Mouse (Mus musculus) spleen, embryonic (tissue): ENCODE results near the gene Nphp1.

Source experiments
- CTCF ChIA-PET: fragments of 350-600 bp; sonication (Branson Sonifier 250); formaldehyde crosslinking; loops from one replicate; lab custom pipeline; 2022; lab: Charles Lee

The Nphp1 gene

DNA sequence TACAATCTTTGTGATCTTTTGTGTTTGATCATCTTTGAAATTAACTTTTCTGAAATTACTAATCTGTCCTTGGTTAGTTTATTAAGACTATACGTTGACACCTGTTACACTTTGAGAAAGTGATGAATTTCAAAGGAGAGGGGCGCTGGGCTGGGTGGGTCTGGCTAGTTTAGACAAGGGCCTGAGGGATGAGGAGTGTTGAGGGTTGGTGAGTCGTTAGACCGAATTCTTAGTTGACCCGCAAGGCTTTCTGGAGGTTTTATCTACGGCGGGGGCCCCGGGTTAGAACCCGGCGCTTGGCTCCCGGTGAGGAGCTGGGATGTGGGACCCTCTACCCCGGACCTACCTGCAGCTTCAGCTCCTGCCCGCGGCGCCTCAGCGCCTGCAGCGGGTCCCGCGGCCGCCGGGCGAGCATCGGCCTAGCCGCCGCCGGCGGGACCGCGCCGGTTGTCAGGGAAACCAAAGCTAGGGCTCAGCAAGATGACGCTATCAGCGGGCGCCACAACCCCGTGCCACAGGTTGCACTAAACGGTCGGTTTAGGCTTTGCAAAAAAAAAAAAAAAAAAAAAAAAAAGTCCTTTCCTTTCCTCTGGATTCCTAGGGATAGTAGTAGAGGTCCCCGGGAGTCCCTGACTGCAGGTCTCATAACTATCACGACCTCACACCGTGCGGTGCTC lies at the start of gene Nphp1:
Gene Nphp1, minus strand, starts transcription at position 458 of the 677 bp plus-strand sequence.
- CTCF ChIA-PET: no interaction called here

DNA sequence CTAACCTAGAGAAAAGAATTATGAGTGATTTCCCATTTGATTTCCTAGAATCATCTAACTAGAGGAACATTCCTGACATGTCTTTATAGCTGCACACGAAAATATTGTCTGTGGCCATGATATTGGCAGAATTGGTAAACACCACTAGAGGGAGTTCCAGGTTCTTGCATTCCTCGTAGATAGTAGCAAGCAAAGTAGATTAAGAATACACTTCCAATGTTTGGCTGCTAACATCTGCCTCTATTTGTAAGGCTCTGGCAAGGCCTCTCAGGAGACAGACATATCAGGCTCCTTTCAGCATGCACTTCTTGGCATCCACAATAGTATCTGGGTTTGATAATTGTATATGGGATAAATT lies 44.1 kb upstream of the Nphp1 start:
- CTCF ChIA-PET: no interaction called here

DNA sequence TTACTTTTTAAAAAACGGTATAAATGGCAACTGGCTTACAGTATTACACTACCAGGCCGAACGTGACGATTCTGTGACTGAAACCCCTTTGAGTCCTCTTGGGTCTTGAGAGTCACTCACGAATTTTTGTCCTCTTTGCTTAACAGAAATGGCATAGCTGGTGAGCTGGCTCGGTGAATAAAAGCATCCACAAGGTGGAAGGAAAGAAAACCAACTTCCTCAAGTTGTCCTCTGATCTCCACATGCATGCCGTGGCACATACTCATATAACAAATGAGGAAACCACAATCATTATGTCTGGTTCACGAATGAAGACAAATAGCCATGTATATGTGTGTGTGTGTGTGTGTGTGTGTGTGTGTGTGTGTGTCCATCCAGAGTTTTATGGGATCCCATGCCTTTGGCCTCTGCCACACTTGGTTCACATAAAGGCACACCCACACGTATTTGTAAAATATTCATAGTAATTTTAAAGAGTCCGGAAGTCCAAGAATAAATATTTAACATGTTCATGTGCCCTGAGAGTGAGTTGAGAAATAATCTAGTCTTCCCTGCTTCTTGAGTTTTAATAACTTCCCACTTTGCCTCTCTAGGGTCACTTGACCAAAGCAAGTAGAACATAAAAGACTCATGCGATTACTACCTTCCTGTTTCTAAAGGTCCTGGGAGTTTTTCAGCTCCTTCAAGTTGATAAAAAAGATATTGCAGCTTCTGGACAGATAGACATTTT lies 43.6 kb upstream of the Nphp1 start:
- CTCF ChIA-PET: interaction anchor here (0.6 kb wide), 1 partner anchor 751 kb away, joined by 3 read pairs; no protein-coding TSS in a partner anchor

DNA sequence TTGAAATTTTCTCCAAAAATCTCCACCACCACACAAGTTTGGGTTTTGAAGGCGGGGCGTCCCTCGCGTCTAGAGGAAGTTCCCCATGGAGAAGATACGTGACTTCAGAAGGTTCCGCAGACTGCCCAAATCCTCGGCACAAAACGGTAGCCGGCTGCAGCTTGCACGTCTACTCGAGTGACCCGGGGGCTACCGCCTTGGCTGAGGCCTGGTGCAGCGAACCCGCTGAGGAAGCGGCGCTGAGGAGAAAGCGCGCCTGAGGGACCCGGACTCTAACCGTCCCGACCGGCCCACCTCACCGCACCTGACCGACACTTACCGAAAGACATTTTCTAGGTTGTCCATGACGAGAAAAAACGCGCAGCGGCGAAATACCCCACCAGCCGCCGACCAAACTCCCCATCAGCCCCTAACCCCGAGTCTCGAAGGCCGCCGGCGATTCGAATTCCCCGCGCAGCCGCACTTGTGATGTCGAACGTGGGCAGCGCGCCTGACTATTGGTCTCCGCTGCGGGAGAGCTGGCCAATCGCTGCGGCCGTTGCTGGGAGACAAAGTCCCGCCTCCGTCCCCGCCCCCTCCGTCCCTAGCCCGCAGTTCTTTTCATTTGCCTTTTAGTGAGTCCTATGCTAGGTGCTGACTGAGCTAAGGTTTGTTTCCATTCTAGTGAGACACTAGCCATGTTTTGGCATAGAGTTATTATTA lies 42.9 kb upstream of the Nphp1 start, which contains the start of gene Bub1:
Gene Bub1, minus strand, starts transcription at position 465 of the 702 bp plus-strand sequence.
- CTCF ChIA-PET: interaction anchor here (0.6 kb wide), 1 partner anchor 16 kb away, joined by 4 read pairs; no protein-coding TSS in a partner anchor

DNA sequence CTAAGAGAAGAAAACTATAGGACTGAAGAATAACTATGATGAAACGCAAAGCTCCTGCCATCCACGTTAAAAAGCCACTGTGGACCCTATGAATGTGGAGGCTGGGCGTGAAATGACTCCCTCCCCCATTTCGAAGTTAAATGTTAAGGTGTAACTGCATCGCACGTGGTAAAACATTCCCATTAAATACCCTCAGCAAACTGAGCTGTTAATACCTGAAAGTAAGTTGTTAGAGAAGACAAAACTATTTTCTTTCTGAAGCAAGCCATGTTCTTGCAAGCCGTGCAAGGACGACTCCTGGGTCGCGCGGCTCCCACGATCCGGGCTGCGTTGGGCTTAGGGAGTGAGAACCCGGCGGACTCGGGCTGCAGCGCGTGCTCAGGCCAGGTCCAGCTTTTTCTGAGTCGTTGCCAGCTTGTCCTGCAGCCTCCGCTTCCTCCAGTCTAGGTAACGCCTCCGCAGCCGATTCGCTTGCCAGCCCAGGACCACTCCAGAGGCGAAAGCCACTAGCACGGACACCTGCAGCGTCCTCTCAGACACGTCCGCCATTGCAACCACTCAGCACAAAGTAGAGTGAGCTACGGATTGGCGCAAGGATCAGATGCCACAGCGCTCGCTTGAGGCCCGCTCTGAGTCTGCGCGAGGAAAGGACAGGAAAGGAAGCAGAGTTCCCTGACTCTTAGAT lies 3.4 kb upstream of the Nphp1 start, which contains the start of gene Mtln:
Gene Mtln, minus strand, starts transcription at position 570 of the 685 bp plus-strand sequence.
- CTCF ChIA-PET: no interaction called here

DNA sequence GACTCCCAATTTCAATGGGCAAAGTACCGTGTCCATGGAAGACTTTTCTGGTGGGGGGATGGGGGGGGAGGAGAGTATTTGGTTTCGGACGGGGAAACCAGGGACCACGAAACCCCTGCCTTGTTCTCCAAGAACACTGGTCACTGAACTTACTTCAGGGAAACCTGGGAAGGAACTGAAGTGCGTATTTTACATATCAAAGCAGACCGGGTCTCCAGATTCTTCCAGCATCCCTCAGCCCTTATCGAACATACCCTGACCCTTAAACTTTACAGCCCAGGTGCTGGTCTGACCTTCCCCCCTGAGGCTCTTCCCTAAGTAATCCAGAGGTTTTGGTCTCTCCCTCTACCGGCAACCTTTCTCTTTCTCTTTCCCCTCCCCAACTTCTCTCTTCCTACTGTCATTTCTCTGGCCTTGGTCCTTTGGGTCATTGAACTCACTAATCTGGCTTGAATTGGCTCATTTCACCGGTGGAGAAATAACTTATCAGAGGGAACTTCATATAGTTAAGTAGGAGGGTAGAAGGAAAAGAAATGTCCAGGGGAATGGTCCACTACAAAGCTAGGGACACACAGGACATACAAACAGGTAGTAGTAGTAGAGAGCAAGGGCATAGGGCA lies 1.1 kb upstream of the Nphp1 start:
- CTCF ChIA-PET: no interaction called here

DNA sequence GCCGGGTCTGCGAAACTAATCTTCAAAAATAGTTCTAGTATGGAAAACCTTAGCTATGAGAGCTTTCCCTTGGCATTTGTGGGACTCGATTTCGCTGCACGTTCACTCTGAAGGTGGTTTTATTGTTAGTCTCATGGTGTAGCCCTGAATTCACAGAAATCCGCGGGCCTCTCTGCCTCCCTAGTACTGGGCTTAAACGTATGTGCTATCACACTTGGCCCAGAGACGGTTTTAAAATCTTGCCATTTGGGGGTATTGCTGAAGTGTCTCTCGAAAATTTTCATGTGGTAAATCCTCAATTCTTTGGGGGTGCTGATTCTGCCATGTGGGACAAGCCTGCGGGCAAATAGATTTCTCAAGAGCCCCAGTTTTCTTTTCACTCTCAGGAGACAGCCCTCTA lies 441 bp upstream of the Nphp1 start:
- CTCF ChIA-PET: no interaction called here

DNA sequence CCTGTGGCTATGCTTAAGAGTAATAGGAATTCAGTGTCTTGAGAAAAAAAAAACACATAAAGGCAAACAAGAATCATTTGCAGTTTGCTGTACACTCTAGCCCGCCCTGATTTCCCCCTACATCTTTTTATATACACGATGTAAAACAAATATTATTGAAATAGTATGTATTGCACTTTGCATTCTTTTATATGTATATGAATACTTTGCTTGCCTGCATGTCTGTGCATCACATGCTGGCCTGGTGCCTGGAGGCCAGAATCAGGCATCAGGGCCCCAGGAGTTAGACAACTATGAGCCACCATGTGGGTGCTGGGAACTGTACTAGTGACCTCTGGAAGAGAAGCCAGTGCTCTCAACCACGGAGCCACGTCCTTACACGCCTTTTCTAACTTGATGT lies 1.5 kb downstream of the Nphp1 start:
- CTCF ChIA-PET: no interaction called here

DNA sequence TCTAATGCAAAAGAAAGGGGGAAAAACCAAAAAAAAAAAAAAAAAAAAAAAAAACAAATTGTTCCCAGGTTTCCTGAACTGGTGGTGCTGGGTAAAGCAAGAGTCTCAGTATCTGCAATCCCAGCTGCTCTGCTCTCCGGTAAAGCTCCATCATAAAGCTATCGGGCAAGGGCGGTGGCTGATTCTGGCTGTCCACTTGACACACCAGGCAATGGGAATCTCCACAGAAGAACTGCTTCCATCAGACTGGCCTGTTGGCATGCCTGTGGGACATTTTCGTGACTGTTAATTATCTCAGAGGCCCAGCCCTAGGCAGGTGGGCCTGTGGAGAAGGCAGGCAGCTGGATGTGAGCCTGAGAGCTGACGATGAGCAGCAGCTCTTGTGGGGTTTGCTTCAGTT lies 10.2 kb downstream of the Nphp1 start:
- CTCF ChIA-PET: no interaction called here

DNA sequence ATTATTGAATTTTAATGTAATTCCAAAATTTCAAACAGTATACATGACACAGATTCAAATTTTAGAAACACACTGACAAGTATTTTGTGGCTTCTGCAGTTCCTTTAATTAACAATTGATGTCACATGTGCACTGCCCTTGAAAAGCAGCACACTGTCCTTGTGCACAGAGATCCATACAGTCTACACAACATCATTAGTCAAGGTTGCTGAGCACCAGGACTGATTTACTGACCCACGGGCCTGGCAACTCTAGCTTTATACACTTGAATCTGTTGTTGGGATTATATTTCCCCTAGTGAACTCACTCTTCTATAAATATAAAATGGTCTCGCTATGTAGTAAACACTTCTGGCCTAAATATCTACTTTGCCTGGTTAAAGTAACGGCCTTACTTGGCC lies 13.7 kb downstream of the Nphp1 start:
- CTCF ChIA-PET: no interaction called here

DNA sequence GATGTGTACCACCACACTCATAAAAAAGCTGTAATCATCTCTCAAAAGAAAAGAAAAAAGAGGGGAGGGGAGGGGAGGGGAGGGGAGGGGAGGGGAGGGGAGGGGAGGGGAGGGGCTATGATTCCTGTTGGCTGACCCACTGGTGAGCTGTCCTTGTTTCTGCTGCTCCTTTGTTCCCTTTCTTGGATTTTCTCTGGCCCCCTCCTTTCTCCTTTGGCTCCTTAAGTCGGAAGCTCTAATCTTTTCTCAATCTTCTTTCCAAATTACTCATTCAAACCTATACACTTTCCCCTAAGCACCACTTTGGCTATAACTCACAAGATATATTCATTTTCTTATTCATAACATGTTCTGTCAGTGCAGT lies 14.1 kb downstream of the Nphp1 start:
- CTCF ChIA-PET: no interaction called here

DNA sequence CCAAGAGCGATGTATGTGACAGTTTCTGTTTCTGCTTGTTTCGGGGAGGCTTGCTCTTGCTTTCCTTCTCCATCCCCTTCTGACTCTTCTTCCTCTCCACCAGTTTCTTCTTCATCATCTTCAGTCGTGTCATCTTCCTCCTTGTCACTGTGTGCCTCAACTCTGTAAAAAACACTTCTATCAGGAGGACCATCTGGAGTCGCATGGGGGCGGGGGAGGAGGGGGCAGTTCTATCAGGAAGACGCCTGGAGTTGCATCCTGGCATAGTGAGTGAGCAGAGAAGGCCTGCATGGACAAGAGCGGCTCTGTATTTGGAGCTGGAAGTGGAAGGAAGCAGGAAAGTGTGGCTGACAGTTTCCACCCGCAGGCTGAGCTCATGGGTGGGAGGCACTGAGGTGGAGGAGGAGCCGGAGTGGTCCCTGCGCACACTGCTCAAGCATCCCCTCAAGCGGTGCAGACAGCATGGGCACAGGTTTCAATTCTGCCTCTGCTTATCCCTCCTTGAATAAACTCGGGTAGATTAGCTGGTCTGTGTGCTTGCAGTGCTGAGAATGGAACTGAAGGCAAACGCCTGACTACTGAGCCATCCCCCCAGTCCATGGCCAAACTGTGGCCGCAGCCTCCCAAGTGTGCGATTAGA lies 14.6 kb downstream of the Nphp1 start:
- CTCF ChIA-PET: no interaction called here

DNA sequence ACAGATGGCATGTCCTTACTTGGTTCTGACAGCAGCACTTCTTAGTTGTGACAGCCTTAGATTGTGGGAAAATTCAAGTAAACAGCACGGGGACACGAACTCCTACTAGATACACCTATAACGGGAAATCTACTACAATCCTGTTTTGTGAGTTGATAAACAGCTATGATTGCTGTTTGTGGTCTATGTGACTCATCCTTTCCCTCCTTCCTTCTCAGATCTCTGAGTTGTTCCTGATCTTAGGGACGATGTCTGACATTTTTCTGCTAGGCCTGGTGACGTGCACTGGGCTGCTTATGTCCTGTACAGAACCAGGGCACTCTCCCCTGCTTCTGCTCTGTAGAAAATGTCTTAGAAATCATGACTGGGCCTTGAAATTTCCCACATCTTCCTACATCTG lies 27.1 kb downstream of the Nphp1 start:
- CTCF ChIA-PET: no interaction called here

DNA sequence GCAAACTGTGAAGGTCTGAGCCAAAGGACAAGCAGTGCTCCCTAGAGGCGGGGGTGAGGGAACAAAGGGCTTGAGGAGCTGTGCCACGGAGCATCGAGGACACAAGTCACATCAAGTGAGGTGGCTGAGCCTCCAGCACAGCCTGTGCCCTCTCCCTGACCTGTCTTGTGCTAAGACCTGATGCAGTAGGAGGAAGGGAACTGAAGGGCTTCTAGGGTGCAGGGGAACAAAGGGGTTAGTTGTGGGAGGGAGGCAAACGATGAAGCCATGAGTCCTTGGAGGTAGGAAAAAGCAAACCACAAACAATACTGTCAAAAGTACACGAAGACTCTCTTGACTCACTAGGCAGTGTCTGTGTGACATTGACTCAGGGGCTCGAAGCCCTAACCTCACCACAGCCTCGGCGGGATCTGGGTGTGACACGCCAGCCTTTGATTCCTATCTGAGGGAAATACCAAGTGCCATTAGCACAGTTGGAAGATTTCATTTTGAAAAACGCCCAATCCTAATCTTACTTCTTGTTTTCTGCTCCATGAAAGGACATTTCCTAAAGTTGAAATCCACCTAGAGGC lies 28.2 kb downstream of the Nphp1 start:
- CTCF ChIA-PET: no interaction called here

DNA sequence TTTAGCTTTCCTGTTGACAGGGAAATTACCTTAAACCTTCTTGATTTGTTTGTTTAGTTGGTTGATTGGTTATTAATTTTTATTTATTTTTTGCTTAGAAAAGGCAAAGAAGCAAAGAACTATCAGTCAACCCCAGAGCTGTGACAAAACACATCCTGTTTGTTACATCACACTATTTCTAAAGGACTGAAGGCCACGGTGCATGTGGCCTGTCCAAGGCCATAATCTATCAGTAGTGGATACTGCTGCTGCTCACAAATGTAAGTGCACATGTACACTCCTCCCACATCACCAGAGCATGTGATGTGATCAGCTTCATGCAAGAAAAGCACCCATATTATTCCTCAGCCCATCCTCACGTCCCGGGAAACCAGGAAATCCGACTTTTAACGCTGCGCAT lies 28.7 kb downstream of the Nphp1 start:
- CTCF ChIA-PET: no interaction called here

DNA sequence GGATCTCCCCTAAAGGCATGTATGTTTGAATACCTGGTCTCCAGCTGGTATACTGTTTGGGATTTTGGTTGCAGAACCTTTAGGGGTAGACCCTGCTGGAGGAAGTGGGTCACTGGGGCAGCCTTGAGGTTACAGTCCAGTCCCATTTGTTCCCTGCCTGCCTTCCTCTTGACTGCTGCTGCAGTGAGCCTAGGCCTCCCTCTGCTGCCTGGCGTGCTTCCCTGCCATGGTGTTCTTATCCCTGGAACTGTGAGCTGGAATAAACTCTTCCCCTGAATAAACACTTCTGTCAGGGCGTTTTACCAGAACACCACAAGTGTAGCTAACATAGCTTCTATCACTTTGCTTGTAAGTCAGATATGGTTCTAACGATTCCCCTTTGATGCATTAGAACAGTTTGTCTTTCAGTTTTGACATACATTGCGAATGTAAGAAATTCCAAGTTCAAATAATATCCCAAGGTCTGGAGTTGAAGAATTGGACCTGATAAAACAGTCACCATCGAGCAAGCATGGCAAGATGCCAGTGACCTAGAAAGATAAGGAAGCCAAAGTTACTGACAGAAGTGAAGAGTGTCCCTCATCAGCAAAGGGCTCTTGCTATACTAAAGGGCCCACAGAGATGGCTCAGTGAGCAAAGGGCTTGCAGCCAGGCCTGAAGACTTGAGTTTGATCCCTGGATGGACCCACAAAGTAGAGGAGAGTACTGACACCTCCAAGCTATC lies 29.4 kb downstream of the Nphp1 start:
- CTCF ChIA-PET: no interaction called here

DNA sequence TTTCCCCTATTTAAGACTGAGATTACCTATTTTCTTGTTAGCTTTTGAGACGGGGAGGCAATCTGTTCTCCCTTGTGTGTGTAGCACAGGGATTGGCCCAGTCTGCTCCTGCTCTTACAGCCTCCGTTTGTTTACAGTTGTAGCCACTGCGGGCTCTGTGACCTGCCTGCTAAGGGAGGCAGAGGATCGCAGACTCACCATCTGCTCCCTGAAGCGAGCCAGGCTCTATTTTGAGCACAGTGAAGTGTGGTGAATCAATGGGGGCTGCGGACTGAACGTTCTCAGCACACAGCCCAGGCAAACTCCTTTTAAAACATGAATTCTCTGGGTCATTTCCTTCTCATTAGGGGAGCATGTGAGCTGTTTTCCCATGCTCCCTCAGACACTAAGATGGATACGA lies 31.5 kb downstream of the Nphp1 start:
- CTCF ChIA-PET: no interaction called here

DNA sequence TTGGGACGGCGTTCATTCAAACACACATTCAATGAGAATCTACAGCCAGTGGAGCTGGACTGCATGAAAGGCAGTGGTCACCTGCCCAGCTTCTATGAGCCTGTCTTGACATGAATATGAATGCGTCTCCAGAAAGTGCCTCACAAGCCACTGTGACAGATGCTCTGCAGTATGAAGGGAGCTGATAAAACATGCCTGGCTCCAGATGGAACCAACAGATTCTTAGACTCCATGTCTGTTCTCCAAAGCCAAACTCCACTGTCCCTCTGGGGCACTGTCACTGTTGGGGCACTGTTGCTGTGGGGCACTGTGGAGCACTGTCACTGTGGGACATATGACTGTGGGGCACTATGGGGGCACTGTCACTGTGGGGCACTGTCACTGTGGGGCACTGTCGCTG lies 34.6 kb downstream of the Nphp1 start:
- CTCF ChIA-PET: no interaction called here

DNA sequence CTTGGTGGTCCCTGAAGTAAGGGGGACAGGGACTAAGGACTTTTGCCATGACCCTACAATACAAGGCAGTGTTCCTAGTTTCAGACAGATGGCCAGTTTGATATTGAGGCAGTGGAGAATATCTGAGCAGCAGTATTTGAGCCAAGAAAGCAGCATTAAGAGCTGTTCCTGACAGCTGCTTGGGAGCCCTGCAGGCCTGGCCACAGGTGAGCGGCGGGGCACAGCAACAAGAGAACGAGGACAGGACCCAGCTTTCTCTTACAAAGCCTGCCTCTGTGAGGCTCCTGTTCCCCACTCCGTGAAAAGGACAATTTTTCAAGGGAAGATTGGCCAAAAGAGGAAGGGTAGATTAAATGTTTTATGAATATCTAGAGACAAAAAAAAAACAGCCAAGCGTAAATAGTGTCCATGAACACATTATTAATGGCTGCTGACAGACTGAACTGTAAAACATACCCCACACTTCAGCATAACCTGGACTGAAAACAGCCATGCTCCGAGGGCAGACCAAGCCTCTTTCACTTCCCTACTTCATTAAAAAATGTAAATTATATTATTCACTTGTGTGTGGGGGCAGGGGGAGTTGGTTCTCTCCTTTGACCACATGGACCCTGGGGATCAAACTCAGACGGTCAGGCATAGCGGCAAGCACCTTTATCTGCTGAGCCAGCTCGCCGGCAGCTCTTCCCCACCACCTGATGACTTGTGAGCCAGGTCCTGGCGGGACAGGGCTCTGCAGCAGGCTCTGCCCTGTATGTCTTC lies 36.7 kb downstream of the Nphp1 start:
- CTCF ChIA-PET: no interaction called here
